Mouse (Mus musculus): Measurements from ENCODE around the gene Actb. TPM values are rescaled to one million over a fixed set of nuclear protein-coding genes. Genes with fewer than 3 reads are reported as not detected.

The Actb gene
- polyA plus RNA-seq, 1 experiment from 2014 or later, result 5,943 TPM

- H3K4me3 ChIP-seq, result no peak overlapping the region
- H3K9ac ChIP-seq, result no peak overlapping the region
- no peaks in the 10 kb centered on the region for H3K36me3 ChIP-seq
- 19% methylated on average over 8 of the region's 8 CpGs for WGBS
- peak overlapping the region; percentile 34 for H3K4me2 ChIP-seq
- peak; percentile 85 for ATAC-seq (replicated peaks; ENCODE audit: insufficient number of reproducible peaks, insufficient read depth, low FRiP score, low read depth)
- H3K4me1 ChIP-seq (replicated peaks), result peaks cover 25% of the 10 kb centered on the region
- no peaks in the 10 kb centered on the region for H3K27me3 ChIP-seq
- peak overlapping the region; percentile 78 for H3K27ac ChIP-seq
- H3K9me3 ChIP-seq (replicated peaks), result no peaks in the 10 kb centered on the region
These were observed 13.9 kb upstream of the Actb start for GRCm38 (mm10) chr5:142920311-142921073.

- no peaks in the 10 kb centered on the region for H3K9me3 ChIP-seq (replicated peaks)
- no peak for ATAC-seq (replicated peaks; ENCODE audit: insufficient number of reproducible peaks, insufficient read depth, low FRiP score, low read depth)
- H3K27me3 ChIP-seq, result no peaks in the 10 kb centered on the region
- no peak overlapping the region for H3K4me2 ChIP-seq
- no peak overlapping the region for H3K4me3 ChIP-seq
- peaks cover 16% of the 10 kb centered on the region for H3K4me1 ChIP-seq (replicated peaks)
- H3K9ac ChIP-seq, result no peak overlapping the region
- 85% methylated on average over 8 of the region's 8 CpGs for WGBS
- H3K27ac ChIP-seq, result no peak overlapping the region
- H3K36me3 ChIP-seq, result no peaks in the 10 kb centered on the region
These were observed 10.8 kb upstream of the Actb start for GRCm38 (mm10) chr5:142917402-142917801.

GRCm38 (mm10) chr5:142916593-142916992 is 10.0 kb upstream of the Actb start:
- Histone ChIP-seq H3K27ac (no peak overlapping the region), H3K9me3 (replicated peaks) (no peaks in the 10 kb centered on the region), H3K36me3 (no peaks in the 10 kb centered on the region), H3K4me1 (replicated peaks) (peaks cover 14% of the 10 kb centered on the region), H3K4me2 (no peak overlapping the region), H3K27me3 (no peaks in the 10 kb centered on the region), H3K9ac (no peak overlapping the region), H3K4me3 (no peak overlapping the region)
- WGBS, result 68% methylated on average over 7 of the region's 7 CpGs
- no peak for ATAC-seq (replicated peaks; ENCODE audit: insufficient number of reproducible peaks, insufficient read depth, low FRiP score, low read depth)

GRCm38 (mm10) chr5:142915231-142915630 is 8.7 kb upstream of the Actb start:
- no peaks in the 10 kb centered on the region for H3K9me3 ChIP-seq (replicated peaks)
- no peak overlapping the region for H3K4me3 ChIP-seq
- H3K9ac ChIP-seq, result no peak overlapping the region
- ATAC-seq (replicated peaks; ENCODE audit: insufficient number of reproducible peaks, insufficient read depth, low FRiP score, low read depth), result no peak
- no peak overlapping the region for H3K27ac ChIP-seq
- peaks cover 3% of the 10 kb centered on the region; the same call in 1 of the 2 replicates for H3K4me1 ChIP-seq (replicated peaks)
- H3K27me3 ChIP-seq, result no peaks in the 10 kb centered on the region
- no peak overlapping the region for H3K4me2 ChIP-seq
- WGBS, result 70% methylated on average over 11 of the region's 11 CpGs
- H3K36me3 ChIP-seq, result no peaks in the 10 kb centered on the region

DNA sequence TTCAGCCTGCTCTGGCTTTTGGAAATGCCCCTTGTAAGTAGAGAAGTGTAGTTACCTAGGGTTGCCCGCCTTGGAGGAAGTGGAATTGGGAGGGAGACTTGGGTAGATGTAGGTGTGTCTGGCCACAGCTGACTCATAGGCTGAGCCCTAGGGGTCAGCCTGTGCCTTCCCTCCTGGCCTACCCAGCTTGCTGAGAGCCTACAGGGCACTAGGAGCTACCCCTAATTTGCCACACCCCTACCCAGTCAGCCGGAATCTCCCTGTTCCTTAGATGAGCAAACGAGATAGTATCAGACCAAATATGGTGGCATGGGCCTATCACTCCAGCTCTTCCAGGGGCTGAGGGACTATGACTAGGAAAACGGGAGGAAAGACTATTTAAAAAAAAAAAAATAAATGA is 6.2 kb upstream of the Actb start:
- Histone ChIP-seq H3K4me2 (no peak overlapping the region), H3K4me3 (no peak overlapping the region), H3K36me3 (no peaks in the 10 kb centered on the region), H3K4me1 (replicated peaks) (peaks cover 28% of the 10 kb centered on the region), H3K9ac (no peak overlapping the region), H3K27me3 (no peaks in the 10 kb centered on the region), H3K9me3 (replicated peaks) (no peaks in the 10 kb centered on the region), H3K27ac (no peak overlapping the region)
- WGBS, result 81% methylated on average over 4 of the region's 4 CpGs
- no peak for ATAC-seq (replicated peaks; ENCODE audit: insufficient number of reproducible peaks, insufficient read depth, low FRiP score, low read depth)

DNA sequence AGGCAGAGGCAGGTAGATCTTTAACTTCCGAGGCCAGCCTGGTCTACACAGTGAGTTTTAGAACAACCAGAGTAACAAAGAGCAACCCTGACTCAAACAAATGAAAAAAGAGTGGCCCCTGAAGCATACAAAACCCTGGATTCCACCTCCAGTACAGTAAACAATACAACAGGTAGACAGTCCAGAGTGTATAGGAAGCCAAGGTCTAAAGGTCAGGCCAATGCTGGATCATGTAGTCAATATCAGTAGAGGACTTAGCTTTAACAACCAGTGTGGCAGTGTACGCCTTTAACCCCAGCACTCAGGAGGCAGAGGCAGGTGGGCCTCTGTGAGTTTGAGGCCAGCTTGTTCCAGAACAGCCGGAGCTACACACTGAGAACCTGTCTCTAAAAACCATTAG is 5.8 kb upstream of the Actb start:
- H3K4me1 ChIP-seq (replicated peaks), result peaks cover 33% of the 10 kb centered on the region
- no peak overlapping the region for H3K4me3 ChIP-seq
- no peak overlapping the region for H3K27ac ChIP-seq
- 87% methylated on average over 3 of the region's 3 CpGs for WGBS
- no peaks in the 10 kb centered on the region for H3K36me3 ChIP-seq
- H3K4me2 ChIP-seq, result no peak overlapping the region
- no peaks in the 10 kb centered on the region for H3K27me3 ChIP-seq
- H3K9ac ChIP-seq, result no peak overlapping the region
- ATAC-seq (replicated peaks; ENCODE audit: insufficient number of reproducible peaks, insufficient read depth, low FRiP score, low read depth), result no peak
- H3K9me3 ChIP-seq (replicated peaks), result no peaks in the 10 kb centered on the region

DNA sequence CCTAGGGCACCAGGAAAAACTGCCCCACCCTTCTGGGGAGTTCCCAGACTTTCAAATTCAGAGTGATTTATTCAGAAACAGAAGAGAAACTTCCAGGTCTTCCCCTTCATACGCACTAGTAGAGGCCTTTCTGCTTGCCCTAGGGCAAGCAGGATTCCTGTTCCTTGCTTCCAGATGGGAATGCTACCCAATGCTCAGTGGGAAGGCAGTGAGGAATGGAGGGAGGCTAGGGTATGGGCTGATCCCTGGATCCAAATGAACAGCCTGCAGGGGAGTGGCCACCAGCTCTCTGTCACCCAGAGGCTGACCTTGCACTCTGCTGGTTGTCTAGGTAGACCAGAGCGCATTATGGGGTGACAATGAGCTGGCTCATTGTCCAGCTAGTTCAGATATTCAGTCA is 5.1 kb upstream of the Actb start:
- peaks cover 35% of the 10 kb centered on the region for H3K4me1 ChIP-seq (replicated peaks)
- ATAC-seq (replicated peaks; ENCODE audit: insufficient number of reproducible peaks, insufficient read depth, low FRiP score, low read depth), result no peak
- no peak overlapping the region for H3K9ac ChIP-seq
- H3K27me3 ChIP-seq, result no peaks in the 10 kb centered on the region
- no peaks in the 10 kb centered on the region for H3K36me3 ChIP-seq
- H3K4me3 ChIP-seq, result no peak overlapping the region
- no peaks in the 10 kb centered on the region for H3K9me3 ChIP-seq (replicated peaks)
- WGBS, result 72% methylated on average over 2 of the region's 2 CpGs
- no peak overlapping the region for H3K27ac ChIP-seq
- no peak overlapping the region for H3K4me2 ChIP-seq

- Histone ChIP-seq H3K36me3 (peaks cover under 1% of the 10 kb centered on the region), H3K4me1 (replicated peaks) (peaks cover 35% of the 10 kb centered on the region), H3K4me3 (no peak overlapping the region), H3K9ac (peak overlapping the region; percentile 68), H3K27me3 (no peaks in the 10 kb centered on the region), H3K27ac (peak overlapping the region; percentile 100), H3K9me3 (replicated peaks) (no peaks in the 10 kb centered on the region), H3K4me2 (peak overlapping the region; percentile 78)
- no peak for ATAC-seq (replicated peaks; ENCODE audit: insufficient number of reproducible peaks, insufficient read depth, low FRiP score, low read depth)
- WGBS, result 14% methylated on average over 8 of the region's 8 CpGs
These were observed 3.2 kb upstream of the Actb start for GRCm38 (mm10) chr5:142909576-142910278.

DNA sequence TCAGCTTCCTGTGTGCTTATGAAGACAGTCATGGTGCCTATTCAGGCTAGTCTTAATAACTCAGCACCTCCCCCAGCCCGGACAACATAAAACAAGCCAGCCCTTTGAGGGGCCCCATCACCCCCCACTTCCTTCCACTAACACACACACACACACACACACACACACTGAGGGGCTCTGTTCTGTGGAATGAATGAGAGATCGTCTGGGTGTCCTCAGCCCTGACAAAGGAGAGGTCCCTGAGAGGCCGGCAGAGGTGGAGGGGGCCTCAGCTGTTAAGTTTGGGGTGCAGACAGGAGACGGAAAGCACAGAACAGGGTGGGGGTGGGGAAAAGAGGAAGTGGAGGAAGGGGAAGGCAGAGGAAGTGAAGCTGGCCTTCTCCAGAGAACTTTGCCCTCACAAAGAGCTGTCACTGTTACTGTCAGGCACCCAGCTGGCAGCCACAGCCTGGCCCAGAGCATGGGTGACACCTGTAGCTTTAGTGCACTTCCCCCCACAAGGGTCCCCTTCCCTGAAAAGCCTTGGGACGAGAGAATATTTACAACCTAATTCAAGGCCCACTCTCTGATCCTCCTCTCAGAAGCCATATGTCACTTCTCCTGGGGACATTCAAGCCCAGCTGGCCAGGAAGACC is 2.5 kb upstream of the Actb start:
- Histone ChIP-seq H3K4me2 (peak overlapping the region; percentile 78), H3K27ac (peak overlapping the region; percentile 100), H3K36me3 (peaks cover 7% of the 10 kb centered on the region), H3K4me1 (replicated peaks) (peaks cover 41% of the 10 kb centered on the region), H3K9ac (peak overlapping the region; percentile 68), H3K9me3 (replicated peaks) (no peaks in the 10 kb centered on the region), H3K27me3 (no peaks in the 10 kb centered on the region), H3K4me3 (no peak overlapping the region)
- ATAC-seq (replicated peaks; ENCODE audit: insufficient number of reproducible peaks, insufficient read depth, low FRiP score, low read depth), result no peak
- 17% methylated on average over 5 of the region's 5 CpGs for WGBS

DNA sequence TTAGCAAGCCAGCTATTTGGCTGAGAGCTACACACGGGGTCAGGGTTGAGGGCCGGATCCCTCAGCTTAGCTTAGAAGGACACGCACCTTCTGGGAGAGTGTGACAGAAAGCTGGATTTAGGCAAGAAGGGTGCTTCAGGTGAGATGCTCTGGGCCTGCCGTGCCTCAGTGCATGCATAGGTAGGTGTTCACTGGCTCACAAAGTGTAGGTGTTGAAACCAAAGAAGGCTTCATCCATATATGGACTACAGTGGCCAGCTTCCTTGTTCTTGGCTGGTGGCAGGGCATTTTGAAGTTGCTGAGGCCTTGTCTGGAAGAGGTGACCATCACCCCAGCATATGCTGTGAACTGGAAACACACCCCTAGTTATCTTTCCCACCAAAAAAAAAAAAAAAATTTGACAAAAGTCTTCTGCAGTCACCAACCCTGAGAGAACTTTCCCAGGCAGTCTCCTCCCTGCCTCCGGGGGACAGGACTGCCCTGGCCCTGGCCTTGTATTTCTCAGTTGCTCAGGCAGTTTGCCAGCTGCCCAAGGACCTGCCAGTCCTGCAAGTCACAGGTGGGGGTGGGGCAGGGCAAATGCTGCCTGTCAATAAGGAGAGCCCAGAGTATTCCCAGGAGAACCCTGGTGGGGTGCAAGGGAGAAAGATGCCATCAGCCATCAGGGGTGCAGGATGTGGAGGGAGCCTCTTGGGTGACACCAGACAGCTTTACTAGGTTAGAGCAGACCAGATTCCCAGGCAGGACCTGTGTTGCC is 1.4 kb upstream of the Actb start:
- no peaks in the 10 kb centered on the region for H3K27me3 ChIP-seq
- peak overlapping the region; percentile 100 for H3K27ac ChIP-seq
- H3K4me1 ChIP-seq (replicated peaks), result peaks cover 47% of the 10 kb centered on the region
- peak overlapping the region; percentile 78 for H3K4me2 ChIP-seq
- peaks cover 16% of the 10 kb centered on the region for H3K36me3 ChIP-seq
- H3K9ac ChIP-seq, result peak overlapping the region; percentile 68
- H3K9me3 ChIP-seq (replicated peaks), result no peaks in the 10 kb centered on the region
- H3K4me3 ChIP-seq, result peak overlapping the region; percentile 96
- 31% methylated on average over 5 of the region's 5 CpGs for WGBS
- ATAC-seq (replicated peaks; ENCODE audit: insufficient number of reproducible peaks, insufficient read depth, low FRiP score, low read depth), result no peak
